Mouse (Mus musculus) fat pad, adult 2 months (tissue): Measurements from ENCODE around the gene B3gnt8.

Experiments
- DNase-seq: peaks from one replicate; pipeline ENCODE4 v3.0.0-alpha.2; 2011; ENCODE audit warnings: low read depth, low spot score; ENCODE audit errors: extremely low read depth

The B3gnt8 gene

GRCm38 (mm10) chr7:25684659-25685058, 58.2 kb downstream of the B3gnt8 start:
- no peak for DNase-seq
